Mouse (Mus musculus) naive thymus-derived CD4-positive, alpha-beta T cell, adult 5 months (primary cell): ENCODE measurements around the gene Amn. TPM values are rescaled to one million over a fixed set of nuclear protein-coding genes. Genes with fewer than 3 reads are reported as not detected.

Experiments used
- polyA plus RNA-seq: library from polyadenylated mRNA; unstranded; fragments of 100-300 nt; shearing (Covaris generic); gene quantifications from one replicate; pipeline ENCODE4 v1.2.1, GENCODE M21; 2017

The Amn gene
- not detected for polyA plus RNA-seq

GRCm38 (mm10) chr12:111270629-111271277 lies at the start of gene Amn:
TSS of gene Amn (plus strand) at chr12:111271095.

Other genes with a start within 250 kb of the Amn start
- 68.7 TPM for gene Rcor1, start 231.7 kb upstream of the Amn start, polyA plus RNA-seq
- 43.9 TPM for gene Traf3, start 104.7 kb upstream of the Amn start, polyA plus RNA-seq
- not detected for gene 4930595D18Rik, start 86.6 kb upstream of the Amn start, polyA plus RNA-seq
- not detected for gene Cdc42bpb, start 106.6 kb downstream of the Amn start, polyA plus RNA-seq
- not detected for gene Lbhd2, start 135.7 kb downstream of the Amn start, polyA plus RNA-seq
- gene Exoc3l4, start 145.9 kb downstream of the Amn start, polyA plus RNA-seq = not detected
- gene Tnfaip2, start 171.4 kb downstream of the Amn start, polyA plus RNA-seq = not detected
- not detected for gene Gm266, start 214.7 kb downstream of the Amn start, polyA plus RNA-seq